Mouse (Mus musculus): ENCODE measurements around the gene Wbp1l. TPM values are rescaled to one million over a fixed set of nuclear protein-coding genes. Genes with fewer than 3 reads are reported as not detected.

The Wbp1l gene
- 31.5 and 33.4 TPM in 2 replicates for polyA plus RNA-seq (2014; fragmentation: Nextera tagmentation; extraction: Ambion mirVana)

DNA sequence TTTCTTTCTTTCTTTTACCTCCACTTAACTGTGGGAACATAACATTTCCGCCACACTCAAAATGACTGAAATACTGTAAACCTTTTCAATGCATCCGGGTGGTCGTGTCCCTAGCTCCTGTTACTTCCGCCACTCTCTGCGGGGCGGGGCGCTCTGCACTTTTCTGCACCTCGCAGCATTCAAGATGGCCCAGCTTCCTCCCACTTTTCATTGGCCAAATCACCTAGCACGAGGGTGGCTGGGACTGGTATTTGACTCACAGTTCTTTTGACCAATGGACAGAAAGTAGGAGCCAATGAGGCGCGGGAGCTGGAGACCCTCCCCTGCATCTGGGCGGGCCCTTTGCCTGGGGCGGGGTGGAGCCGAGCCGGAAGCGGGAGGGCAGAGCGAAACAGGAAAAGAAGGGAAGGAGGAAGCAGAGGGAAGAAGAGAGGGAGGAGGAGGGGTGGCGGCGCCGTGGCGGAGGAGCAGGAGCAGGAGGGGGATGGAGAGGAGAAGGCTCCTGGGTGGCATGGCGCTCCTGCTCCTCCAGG lies at the start of gene Wbp1l:
Gene Wbp1l (plus strand): TSS at position 365 of the 533 bp plus-strand sequence.
- peak; percentile 97 for DNase-seq (ENCODE audit: low spot score)
- H3K9ac ChIP-seq (ENCODE audit: low read depth, low read length) = peak within 1 kb of the TSS; percentile 80
- H3K27me3 ChIP-seq (ENCODE audit: control insufficient read depth, insufficient read depth, low read length) = no peaks in the 10 kb centered on the region
- H3K4me3 ChIP-seq (ENCODE audit: low read depth, low read length) = peak within 1 kb of the TSS; percentile 98
- H3K9me3 ChIP-seq (ENCODE audit: control insufficient read depth, low read length) = no peaks in the 10 kb centered on the region
- WGBS = under 1% methylated on average over 21 of the region's 22 CpGs
- peak within 1 kb of the TSS; percentile 93 for H3K4me2 ChIP-seq (replicated peaks; ENCODE audit: low read depth, low read length)
- H3K4me1 ChIP-seq (replicated peaks; ENCODE audit: control insufficient read depth, insufficient read depth, low read length) = peaks cover 2% of the 10 kb centered on the region; the same call in 1 of the 2 replicates
- peak; percentile 99 for ATAC-seq (ENCODE audit: low FRiP score)
- H3K27ac ChIP-seq (ENCODE audit: low read depth, low read length) = peak within 1 kb of the TSS; percentile 54; the same call in 1 of the 2 replicates
- H3K36me3 ChIP-seq (ENCODE audit: control insufficient read depth, insufficient read depth, low read length) = 0 out of 2 replicates have a peak, but pooled peaks cover 2% of the 10 kb centered on the region

DNA sequence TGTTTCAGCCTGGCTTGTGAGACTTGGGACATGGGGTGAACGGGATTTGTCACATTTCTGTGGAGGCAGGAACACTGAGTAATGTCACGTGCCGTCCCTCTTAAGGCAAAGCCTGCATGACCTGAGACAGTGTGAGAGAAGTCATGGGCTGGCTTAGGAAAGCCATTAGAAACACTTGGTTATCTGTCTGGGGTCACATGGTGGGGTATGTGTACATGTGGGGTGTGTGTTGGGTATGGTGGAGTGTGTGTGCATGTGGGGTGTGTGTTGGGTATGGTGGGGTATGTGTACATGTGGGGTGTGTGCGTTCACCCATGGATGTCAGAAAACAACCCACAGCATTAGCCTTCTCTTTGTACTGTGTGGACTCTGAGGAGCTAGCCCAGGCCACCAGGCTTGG lies 48.5 kb upstream of the Wbp1l start:
- H3K4me2 ChIP-seq (replicated peaks; ENCODE audit: low read depth, low read length) = no peak overlapping the region
- no peaks in the 10 kb centered on the region for H3K4me1 ChIP-seq (replicated peaks; ENCODE audit: control insufficient read depth, insufficient read depth, low read length)
- WGBS = 95% methylated on average over 4 of the region's 4 CpGs
- peaks cover 12% of the 10 kb centered on the region; the same call in 1 of the 2 replicates for H3K36me3 ChIP-seq (ENCODE audit: control insufficient read depth, insufficient read depth, low read length)
- no peaks in the 10 kb centered on the region for H3K27me3 ChIP-seq (ENCODE audit: control insufficient read depth, insufficient read depth, low read length)
- no peak overlapping the region for H3K27ac ChIP-seq (ENCODE audit: low read depth, low read length)
- no peak overlapping the region for H3K9ac ChIP-seq (ENCODE audit: low read depth, low read length)
- no peak for DNase-seq (ENCODE audit: low spot score)
- H3K4me3 ChIP-seq (ENCODE audit: low read depth, low read length) = no peak overlapping the region
- no peak for ATAC-seq (ENCODE audit: low FRiP score)
- no peaks in the 10 kb centered on the region for H3K9me3 ChIP-seq (ENCODE audit: control insufficient read depth, low read length)

DNA sequence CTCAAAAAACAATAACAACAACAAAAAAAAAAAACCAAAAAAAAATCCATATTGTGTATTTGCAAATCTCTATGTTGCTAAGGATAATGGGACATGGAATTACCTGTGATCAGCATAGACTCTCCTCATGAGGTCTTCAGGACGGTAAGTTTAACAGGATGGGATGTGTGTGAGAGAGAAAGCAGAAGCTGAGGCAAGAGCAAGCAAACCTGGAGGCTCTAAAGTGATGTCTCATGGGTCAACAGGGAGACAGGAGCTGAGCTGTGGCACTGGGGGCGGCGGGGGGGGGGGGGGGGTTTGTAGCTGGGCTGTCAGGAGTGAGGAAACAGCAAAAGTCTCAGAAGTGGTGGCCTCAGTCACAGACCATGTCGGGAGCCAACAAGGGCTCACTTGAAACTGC lies 46.4 kb upstream of the Wbp1l start:
- 83% methylated on average over 3 of the region's 4 CpGs for WGBS
- ATAC-seq (ENCODE audit: low FRiP score) (no peak), DNase-seq (ENCODE audit: low spot score) (no peak)
- no peak overlapping the region for H3K4me2 ChIP-seq (replicated peaks; ENCODE audit: low read depth, low read length)
- no peak overlapping the region for H3K27ac ChIP-seq (ENCODE audit: low read depth, low read length)
- no peaks in the 10 kb centered on the region for H3K27me3 ChIP-seq (ENCODE audit: control insufficient read depth, insufficient read depth, low read length)
- no peaks in the 10 kb centered on the region for H3K4me1 ChIP-seq (replicated peaks; ENCODE audit: control insufficient read depth, insufficient read depth, low read length)
- no peaks in the 10 kb centered on the region for H3K9me3 ChIP-seq (ENCODE audit: control insufficient read depth, low read length)
- no peak overlapping the region for H3K4me3 ChIP-seq (ENCODE audit: low read depth, low read length)
- no peak overlapping the region for H3K9ac ChIP-seq (ENCODE audit: low read depth, low read length)
- peaks cover 16% of the 10 kb centered on the region; the same call in 1 of the 2 replicates for H3K36me3 ChIP-seq (ENCODE audit: control insufficient read depth, insufficient read depth, low read length)

DNA sequence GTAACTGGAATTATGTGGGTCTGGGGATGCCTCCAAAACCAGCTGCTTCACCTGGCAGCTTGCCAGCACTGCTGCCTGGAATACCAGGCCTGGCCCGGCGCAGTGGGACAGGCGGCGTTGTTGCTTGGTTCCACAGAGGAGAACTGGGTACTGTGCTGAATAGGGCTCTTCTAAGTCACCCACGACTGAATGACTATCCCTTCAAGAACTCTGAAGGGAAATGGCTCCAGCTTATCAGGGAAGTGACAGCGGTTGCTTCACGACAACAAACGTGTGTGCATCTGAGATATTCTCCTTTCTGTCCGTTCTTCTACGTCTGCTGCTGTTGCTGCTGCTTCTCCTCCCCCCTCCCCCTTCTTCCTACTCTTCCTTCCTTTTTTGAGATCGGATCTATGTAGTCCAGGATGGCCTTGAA lies 45.3 kb upstream of the Wbp1l start:
- Histone ChIP-seq H3K27ac (ENCODE audit: low read depth, low read length) (no peak overlapping the region), H3K9me3 (ENCODE audit: control insufficient read depth, low read length) (no peaks in the 10 kb centered on the region), H3K4me3 (ENCODE audit: low read depth, low read length) (no peak overlapping the region), H3K4me2 (replicated peaks; ENCODE audit: low read depth, low read length) (no peak overlapping the region), H3K27me3 (ENCODE audit: control insufficient read depth, insufficient read depth, low read length) (no peaks in the 10 kb centered on the region), H3K36me3 (ENCODE audit: control insufficient read depth, insufficient read depth, low read length) (peaks cover 16% of the 10 kb centered on the region; the same call in 1 of the 2 replicates), H3K4me1 (replicated peaks; ENCODE audit: control insufficient read depth, insufficient read depth, low read length) (no peaks in the 10 kb centered on the region), H3K9ac (ENCODE audit: low read depth, low read length) (no peak overlapping the region)
- 87% methylated on average over 11 of the region's 11 CpGs for WGBS
- DNase-seq (ENCODE audit: low spot score) (no peak), ATAC-seq (ENCODE audit: low FRiP score) (no peak)

- DNase-seq (ENCODE audit: low spot score) (no peak), ATAC-seq (ENCODE audit: low FRiP score) (no peak)
- no peak overlapping the region for H3K4me3 ChIP-seq (ENCODE audit: low read depth, low read length)
- no peaks in the 10 kb centered on the region for H3K4me1 ChIP-seq (replicated peaks; ENCODE audit: control insufficient read depth, insufficient read depth, low read length)
- no peak overlapping the region for H3K9ac ChIP-seq (ENCODE audit: low read depth, low read length)
- 81% methylated on average over 8 of the region's 8 CpGs for WGBS
- peaks cover 4% of the 10 kb centered on the region; the same call in 1 of the 2 replicates for H3K36me3 ChIP-seq (ENCODE audit: control insufficient read depth, insufficient read depth, low read length)
- H3K4me2 ChIP-seq (replicated peaks; ENCODE audit: low read depth, low read length) = no peak overlapping the region
- no peaks in the 10 kb centered on the region for H3K9me3 ChIP-seq (ENCODE audit: control insufficient read depth, low read length)
- H3K27ac ChIP-seq (ENCODE audit: low read depth, low read length) = no peak overlapping the region
- no peaks in the 10 kb centered on the region for H3K27me3 ChIP-seq (ENCODE audit: control insufficient read depth, insufficient read depth, low read length)
These were observed 40.9 kb upstream of the Wbp1l start for GRCm38 (mm10) chr19:46558009-46558408.

GRCm38 (mm10) chr19:46558631-46559030 lies 40.3 kb upstream of the Wbp1l start:
- H3K4me1 ChIP-seq (replicated peaks; ENCODE audit: control insufficient read depth, insufficient read depth, low read length) = no peaks in the 10 kb centered on the region
- ATAC-seq (ENCODE audit: low FRiP score) = no peak
- no peak overlapping the region for H3K9ac ChIP-seq (ENCODE audit: low read depth, low read length)
- no peak overlapping the region for H3K27ac ChIP-seq (ENCODE audit: low read depth, low read length)
- H3K4me3 ChIP-seq (ENCODE audit: low read depth, low read length) = no peak overlapping the region
- peaks cover 4% of the 10 kb centered on the region; the same call in 1 of the 2 replicates for H3K36me3 ChIP-seq (ENCODE audit: control insufficient read depth, insufficient read depth, low read length)
- no peaks in the 10 kb centered on the region for H3K27me3 ChIP-seq (ENCODE audit: control insufficient read depth, insufficient read depth, low read length)
- H3K4me2 ChIP-seq (replicated peaks; ENCODE audit: low read depth, low read length) = no peak overlapping the region
- no peaks in the 10 kb centered on the region for H3K9me3 ChIP-seq (ENCODE audit: control insufficient read depth, low read length)
- DNase-seq (ENCODE audit: low spot score) = no peak
- WGBS = 68% methylated on average over 12 of the region's 12 CpGs

- 58% methylated on average over 1 of the region's 1 CpGs for WGBS
- no peaks in the 10 kb centered on the region for H3K4me1 ChIP-seq (replicated peaks; ENCODE audit: control insufficient read depth, insufficient read depth, low read length)
- H3K4me2 ChIP-seq (replicated peaks; ENCODE audit: low read depth, low read length) = no peak overlapping the region
- ATAC-seq (ENCODE audit: low FRiP score) (no peak), DNase-seq (ENCODE audit: low spot score) (peak; percentile 67)
- H3K36me3 ChIP-seq (ENCODE audit: control insufficient read depth, insufficient read depth, low read length) = peaks cover under 1% of the 10 kb centered on the region; the same call in 1 of the 2 replicates
- H3K27ac ChIP-seq (ENCODE audit: low read depth, low read length) = no peak overlapping the region
- H3K9me3 ChIP-seq (ENCODE audit: control insufficient read depth, low read length) = no peaks in the 10 kb centered on the region
- no peak overlapping the region for H3K4me3 ChIP-seq (ENCODE audit: low read depth, low read length)
- no peaks in the 10 kb centered on the region for H3K27me3 ChIP-seq (ENCODE audit: control insufficient read depth, insufficient read depth, low read length)
- H3K9ac ChIP-seq (ENCODE audit: low read depth, low read length) = no peak overlapping the region
These were observed 36.8 kb upstream of the Wbp1l start for GRCm38 (mm10) chr19:46562132-46562531.

- Histone ChIP-seq H3K27ac (ENCODE audit: low read depth, low read length) (no peak overlapping the region), H3K36me3 (ENCODE audit: control insufficient read depth, insufficient read depth, low read length) (no peaks in the 10 kb centered on the region), H3K9ac (ENCODE audit: low read depth, low read length) (no peak overlapping the region), H3K4me3 (ENCODE audit: low read depth, low read length) (no peak overlapping the region), H3K4me1 (replicated peaks; ENCODE audit: control insufficient read depth, insufficient read depth, low read length) (no peaks in the 10 kb centered on the region), H3K9me3 (ENCODE audit: control insufficient read depth, low read length) (no peaks in the 10 kb centered on the region), H3K27me3 (ENCODE audit: control insufficient read depth, insufficient read depth, low read length) (no peaks in the 10 kb centered on the region), H3K4me2 (replicated peaks; ENCODE audit: low read depth, low read length) (no peak overlapping the region)
- ATAC-seq (ENCODE audit: low FRiP score) (no peak), DNase-seq (ENCODE audit: low spot score) (no peak)
- WGBS = 92% methylated on average over 14 of the region's 14 CpGs
These were observed 36.0 kb upstream of the Wbp1l start for GRCm38 (mm10) chr19:46562581-46563515.
